Mouse (Mus musculus): ENCODE data around the gene Fam205a1.

DNA sequence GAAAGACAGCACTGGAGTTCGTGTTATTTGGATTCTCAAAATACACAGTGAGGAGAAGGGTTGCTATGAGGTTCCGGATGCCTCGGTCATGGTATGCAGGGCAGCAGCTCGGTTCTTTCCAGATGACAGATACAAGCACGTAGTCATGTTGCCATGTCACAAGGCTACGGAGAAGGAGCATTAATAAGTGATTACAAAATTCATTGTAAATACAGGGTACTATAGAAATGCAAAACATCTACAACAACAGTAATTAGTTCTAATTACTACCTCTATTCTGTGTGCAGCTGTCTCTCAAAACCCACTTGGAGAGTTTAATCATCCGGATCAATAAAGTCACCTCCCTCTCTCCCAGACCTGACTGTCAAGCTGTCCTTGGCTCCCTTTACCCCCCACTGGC is 41.4 kb upstream of the Fam205a1 start:
- TF ChIP-seq POLR2A (IDR thresholded peaks at IDR 0.05; ENCODE audit: borderline replicate concordance, low read depth, low read length) = no peak
- no peak for TF ChIP-seq CTCF (IDR thresholded peaks at IDR 0.05; ENCODE audit: low read depth, low read length)

All from bone marrow macrophage, adult 2 months (primary cell).